Mouse (Mus musculus) MEL (cell line): Measurements from ENCODE around the gene Mrtfa. TPM values are rescaled to one million over a fixed set of nuclear protein-coding genes. Genes with fewer than 3 reads are reported as not detected.

Experiments used
- DNase-seq: peaks from one replicate; pipeline ENCODE4 v3.0.0; 2011; ENCODE audit warnings: low read depth, low spot score
- H3K27ac ChIP-seq: 2 replicates; pipeline ENCODE4 v1.5.1; 2012; ENCODE audit warnings: low read depth, mild to moderate bottlenecking, control low read depth, low read length, moderate library complexity; ENCODE audit not compliant: control insufficient read depth
- H3K27me3 ChIP-seq, 2 experiments: fragments of 150-350 bp in 1 of 2; sonication (generic) in 1 of 2; 2 replicates each; pipeline ENCODE4 v1.6.1; 2012; ENCODE audit warnings: low read length in 2 of 2, mild to moderate bottlenecking in 2 of 2, improper control_type of control experiment in 1 of 2, moderate library complexity in 1 of 2; ENCODE audit not compliant: insufficient read depth in 2 of 2, control insufficient read depth in 1 of 2
- H3K36me3 ChIP-seq, 2 experiments: 2 replicates each; pipeline ENCODE4 v1.6.1; 2012 to 2014; ENCODE audit warnings: low read length in 2 of 2, improper control_type of control experiment in 1 of 2, inconsistent platforms in 1 of 2, mild to moderate bottlenecking in 1 of 2; ENCODE audit not compliant: insufficient read depth in 2 of 2, control insufficient read depth in 1 of 2
- H3K4me1 ChIP-seq, 2 experiments: fragments of 150-350 bp in 1 of 2; sonication (generic) in 1 of 2; 2 replicates each; pipeline ENCODE4 v1.6.1; 2012; ENCODE audit warnings: low read length in 2 of 2, improper control_type of control experiment in 1 of 2, mild to moderate bottlenecking in 1 of 2; ENCODE audit not compliant: insufficient read depth in 2 of 2, control insufficient read depth in 1 of 2
- H3K4me3 ChIP-seq, 2 experiments: fragments of 150-350 bp in 1 of 2; sonication (generic) in 1 of 2; 2 replicates each; pipeline ENCODE4 v1.5.1; 2012; ENCODE audit warnings: low read depth in 2 of 2, low read length in 2 of 2, mild to moderate bottlenecking in 2 of 2, moderate library complexity in 2 of 2, control low read depth in 1 of 2, improper control_type of control experiment in 1 of 2; ENCODE audit not compliant: control insufficient read depth in 1 of 2, insufficient read depth in 1 of 2
- H3K79me2 ChIP-seq: 2 replicates; pipeline ENCODE4 v1.6.1; 2012; ENCODE audit warnings: mild to moderate bottlenecking, low read length, moderate library complexity; ENCODE audit not compliant: control insufficient read depth, poor library complexity, insufficient read depth
- H3K9ac ChIP-seq: 2 replicates; pipeline ENCODE4 v1.6.1; 2012; ENCODE audit warnings: low read depth, mild to moderate bottlenecking, control low read depth, low read length, moderate library complexity; ENCODE audit not compliant: control insufficient read depth, poor library complexity, severe bottlenecking
- H3K9me3 ChIP-seq: fragments of 150-350 bp; sonication (generic); replicated peaks from 2 replicates; pipeline ENCODE4 v1.6.1; 2012; ENCODE audit warnings: mild to moderate bottlenecking, low read length, improper control_type of control experiment, moderate library complexity; ENCODE audit not compliant: insufficient read depth
- BHLHE40 ChIP-seq: IDR thresholded peaks from 2 replicates; pipeline ENCODE4 v1.6.1; 2012; ENCODE audit warnings: low read depth, mild to moderate bottlenecking, inconsistent platforms, low read length, improper control_type of control experiment, borderline replicate concordance
- CHD1 ChIP-seq: IDR thresholded peaks from 2 replicates; pipeline ENCODE4 v1.6.1; 2012; ENCODE audit warnings: low read depth, mild to moderate bottlenecking, inconsistent platforms, low read length, improper control_type of control experiment
- CHD2 ChIP-seq: IDR thresholded peaks from 2 replicates; pipeline ENCODE4 v1.6.1; 2011; ENCODE audit warnings: low read length, improper control_type of control experiment
- CTCF ChIP-seq, 3 experiments: IDR thresholded peaks in 2 of 3; conservative IDR thresholded peaks in 1 of 3; 2 replicates each; pipeline ENCODE4 v1.5.1; 2011 to 2012; ENCODE audit warnings: low read length in 3 of 3, low read depth in 2 of 3, mild to moderate bottlenecking in 2 of 3, improper control_type of control experiment in 1 of 3, inconsistent platforms in 1 of 3, mixed read lengths in 1 of 3, moderate library complexity in 1 of 3; ENCODE audit not compliant: control insufficient read depth in 1 of 3, insufficient read depth in 1 of 3, poor library complexity in 1 of 3, severe bottlenecking in 1 of 3
- E2F4 ChIP-seq: IDR thresholded peaks from 2 replicates; pipeline ENCODE4 v1.6.1; 2011; ENCODE audit warnings: low read depth, low read length, improper control_type of control experiment, borderline replicate concordance
- ETS1 ChIP-seq: IDR thresholded peaks from 2 replicates; pipeline ENCODE4 v1.6.1; 2012; ENCODE audit warnings: low read depth, mild to moderate bottlenecking, inconsistent platforms, low read length, improper control_type of control experiment, moderate library complexity
- GABPA ChIP-seq: IDR thresholded peaks from 2 replicates; pipeline ENCODE4 v1.6.1; 2012; ENCODE audit warnings: low read depth, mild to moderate bottlenecking, inconsistent platforms, low read length, improper control_type of control experiment, moderate library complexity
- JUND ChIP-seq: IDR thresholded peaks from 2 replicates; pipeline ENCODE4 v1.6.1; 2011; ENCODE audit warnings: low read depth, mild to moderate bottlenecking, improper control_type of control experiment, low read length
- KAT2A ChIP-seq: conservative IDR thresholded peaks from 2 replicates; pipeline ENCODE4 v1.6.1; 2012; ENCODE audit warnings: low read depth, low read length, improper control_type of control experiment, inconsistent platforms
- MAFK ChIP-seq: IDR thresholded peaks from 2 replicates; pipeline ENCODE4 v1.6.1; 2011; ENCODE audit warnings: low read depth, mild to moderate bottlenecking, low read length, improper control_type of control experiment, borderline replicate concordance
- MXI1 ChIP-seq: IDR thresholded peaks from 2 replicates; pipeline ENCODE4 v1.6.1; 2011; ENCODE audit warnings: mild to moderate bottlenecking, low read depth, low read length, improper control_type of control experiment
- NELFE ChIP-seq: IDR thresholded peaks from 2 replicates; pipeline ENCODE4 v1.6.1; 2011; ENCODE audit warnings: low read depth, low read length, improper control_type of control experiment
- POLR2AphosphoS2 ChIP-seq: IDR thresholded peaks from 2 replicates; pipeline ENCODE4 v1.6.1; 2011; ENCODE audit warnings: low read length, improper control_type of control experiment
- POLR2AphosphoS5 ChIP-seq: IDR thresholded peaks from 2 replicates; pipeline ENCODE4 v1.6.1; 2012; ENCODE audit warnings: low read depth, borderline replicate concordance, mild to moderate bottlenecking, inconsistent platforms, low read length, moderate library complexity, mixed read lengths
- TBP ChIP-seq: IDR thresholded peaks from 2 replicates; pipeline ENCODE4 v1.8.0; 2011; ENCODE audit warnings: low read depth, low read length, improper control_type of control experiment
- USF1 ChIP-seq: IDR thresholded peaks from 2 replicates; pipeline ENCODE4 v1.6.1; 2014; ENCODE audit warnings: low read depth, mild to moderate bottlenecking, inconsistent platforms, low read length, improper control_type of control experiment, moderate library complexity
- ZMIZ1 ChIP-seq: IDR thresholded peaks from 2 replicates; pipeline ENCODE4 v1.6.1; 2012; ENCODE audit warnings: low read depth, mild to moderate bottlenecking, inconsistent platforms, low read length, improper control_type of control experiment, moderate library complexity
- polyA plus RNA-seq, 2 experiments: library from polyadenylated mRNA; stranded (reverse) in 1 of 2; unstranded in 1 of 2; fragments of >175 nt in 1 of 2; fragments of >200 nt in 1 of 2; gene quantifications; 2 replicates each; pipeline versions ENCODE4 v1.2.1 to v1.2.4; 2012; ENCODE audit warnings: low replicate concordance in 2 of 2, low read depth in 1 of 2; ENCODE audit not compliant: insufficient read length in 2 of 2, insufficient read depth in 1 of 2, missing spikeins in 1 of 2
- total RNA-seq: library from RNA; depleted of rRNA; stranded (reverse); fragments of 300-350 nt; gene quantifications from 2 replicates; pipeline ENCODE4 v1.2.3, GENCODE M21; 2012

The Mrtfa gene
- total and polyA plus RNA-seq, 3 experiments = 2.6 to 11.9 TPM; not detected in 1

DNA sequence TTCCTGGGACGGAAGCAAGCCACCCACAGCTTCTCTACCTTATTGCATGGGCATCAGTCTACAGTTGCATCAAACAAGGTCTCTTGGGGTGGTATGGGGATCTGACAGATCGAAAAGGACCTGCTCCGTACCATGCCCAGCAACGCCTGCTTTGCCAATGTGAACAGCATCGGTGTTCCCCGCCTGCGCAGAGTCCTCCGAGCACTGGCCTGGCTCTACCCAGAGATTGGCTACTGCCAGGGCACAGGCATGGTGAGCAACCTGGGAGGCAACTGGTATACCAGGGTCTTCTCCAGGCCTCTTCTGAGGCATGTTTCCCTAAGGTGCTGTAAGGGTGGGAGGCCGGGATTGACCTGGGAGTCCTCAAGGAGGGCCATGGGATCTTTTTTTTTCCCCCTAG, 183.2 kb downstream of the Mrtfa start:
- DNase-seq = no peak
- H3K27me3 ChIP-seq = no peaks in the 10 kb centered on the region
- TF ChIP-seq POLR2AphosphoS5 (no peak), GABPA (no peak), USF1 (no peak), MAFK (no peak), CHD1 (no peak), JUND (no peak), KAT2A (no peak), ZMIZ1 (no peak), CHD2 (no peak), E2F4 (no peak), MXI1 (no peak)
- H3K4me1 ChIP-seq = peaks cover 8 to 11% of the 10 kb centered on the region in 2 experiments
- no peak overlapping the region for H3K27ac ChIP-seq
- H3K36me3 ChIP-seq = peaks cover 0 to 10% of the 10 kb centered on the region in 2 experiments; a peak in 2 of 4 replicates
- H3K4me3 ChIP-seq = no peak overlapping the region
- H3K9ac ChIP-seq = no peak overlapping the region
- no peaks in the 10 kb centered on the region for H3K79me2 ChIP-seq
- H3K9me3 ChIP-seq = no peaks in the 10 kb centered on the region

GRCm38 (mm10) chr15:81006127-81006735, 184.3 kb downstream of the Mrtfa start:
- peaks cover 11 to 12% of the 10 kb centered on the region in 2 experiments for H3K4me1 ChIP-seq
- H3K79me2 ChIP-seq = no peaks in the 10 kb centered on the region
- H3K27me3 ChIP-seq = no peaks in the 10 kb centered on the region
- TF ChIP-seq POLR2AphosphoS5 (no peak), MXI1 (no peak), TBP (no peak), CHD2 (no peak), USF1 (no peak), ETS1 (no peak), BHLHE40 (no peak), NELFE (no peak), POLR2AphosphoS2 (no peak), CTCF (IDR thresholded peaks at IDR 0.05 in 2 of 3, conservative IDR thresholded peaks at IDR 0.05 in 1 of 3; ENCODE audit: control insufficient read depth in 1 of 3, insufficient read depth in 1 of 3, low read depth in 2 of 3, low read length in 3 of 3, poor library complexity in 1 of 3, severe bottlenecking in 1 of 3) (no peak)
- peaks cover 0 to 11% of the 10 kb centered on the region in 2 experiments; a peak in 2 of 4 replicates for H3K36me3 ChIP-seq
- no peak overlapping the region for H3K9ac ChIP-seq
- H3K4me3 ChIP-seq = no peak overlapping the region
- no peak overlapping the region for H3K27ac ChIP-seq
- H3K9me3 ChIP-seq = no peaks in the 10 kb centered on the region
- no peak for DNase-seq
